Mouse (Mus musculus): ENCODE data around the gene Cd163l1. TPM values are rescaled to one million over a fixed set of nuclear protein-coding genes. Genes with fewer than 3 reads are reported as not detected.

Gene Cd163l1
- polyA plus RNA-seq, 1 experiment from 2014 or later = 0.05 TPM

DNA sequence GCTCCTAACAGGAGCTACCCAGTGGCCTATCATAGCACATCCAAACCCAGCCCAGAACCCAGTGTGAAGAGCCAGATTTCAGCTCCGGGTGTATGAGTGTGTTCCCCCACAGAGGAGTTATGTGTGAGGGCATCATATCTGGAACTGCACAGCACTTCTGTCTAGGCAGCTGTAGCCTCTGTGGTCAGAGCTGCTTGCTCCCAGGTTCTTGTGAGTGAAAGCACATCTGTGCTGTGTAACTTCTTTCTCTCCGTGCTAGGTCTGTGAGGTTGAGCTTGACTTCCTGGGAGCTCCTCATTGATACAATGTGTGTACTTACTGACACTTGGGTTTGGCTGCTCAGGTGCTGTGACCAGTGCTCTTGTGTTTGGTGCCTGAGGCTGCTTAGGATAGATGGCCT is 25.2 kb upstream of the Cd163l1 start:
- Histone ChIP-seq H3K4me2 (ENCODE audit: low read length) (no peak overlapping the region), H3K9me3 (replicated peaks; ENCODE audit: low read length) (no peaks in the 10 kb centered on the region), H3K4me3 (replicated peaks; ENCODE audit: low read depth, low read length) (no peak overlapping the region), H3K9ac (ENCODE audit: low read depth, low read length) (no peak overlapping the region), H3K36me3 (ENCODE audit: insufficient read depth, low read length) (no peaks in the 10 kb centered on the region), H3K27me3 (ENCODE audit: insufficient read depth, low read length) (no peaks in the 10 kb centered on the region), H3K4me1 (replicated peaks; ENCODE audit: insufficient read depth, low read length) (no peaks in the 10 kb centered on the region), H3K27ac (no peak overlapping the region)
- no peak for ATAC-seq (replicated peaks; ENCODE audit: low FRiP score, low read depth)
- no peak for DNase-seq (ENCODE audit: low spot score)
- no peak for TF ChIP-seq CTCF (IDR thresholded peaks at IDR 0.05; ENCODE audit: low read depth)
- 89% methylated on average over 2 of the region's 2 CpGs for WGBS

DNA sequence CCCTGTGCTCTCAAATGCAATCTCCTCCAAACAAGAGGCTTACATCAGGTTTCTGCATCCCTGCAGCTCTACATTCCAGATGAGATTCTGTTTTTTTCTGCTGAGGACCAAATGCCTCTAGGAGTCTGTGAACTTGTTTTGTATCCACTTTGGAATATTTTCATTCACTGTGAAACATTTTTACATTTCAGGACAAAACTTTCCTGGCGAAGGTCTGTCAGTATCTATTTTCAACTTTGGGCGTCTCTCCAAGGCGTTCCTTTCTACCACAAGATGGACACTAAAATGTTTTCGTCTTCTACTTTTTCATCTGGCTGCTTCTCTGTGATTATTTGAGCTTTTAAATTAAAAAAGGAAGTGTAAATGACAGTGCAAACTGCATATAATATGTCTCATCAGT is 24.0 kb upstream of the Cd163l1 start:
- no peak for TF ChIP-seq CTCF (IDR thresholded peaks at IDR 0.05; ENCODE audit: low read depth)
- H3K27me3 ChIP-seq (ENCODE audit: insufficient read depth, low read length) = no peaks in the 10 kb centered on the region
- no peaks in the 10 kb centered on the region for H3K4me1 ChIP-seq (replicated peaks; ENCODE audit: insufficient read depth, low read length)
- H3K9ac ChIP-seq (ENCODE audit: low read depth, low read length) = no peak overlapping the region
- no peak overlapping the region for H3K4me3 ChIP-seq (replicated peaks; ENCODE audit: low read depth, low read length)
- H3K4me2 ChIP-seq (ENCODE audit: low read length) = no peak overlapping the region
- WGBS = 77% methylated on average over 4 of the region's 4 CpGs
- ATAC-seq (replicated peaks; ENCODE audit: low FRiP score, low read depth) (no peak), DNase-seq (ENCODE audit: low spot score) (no peak)
- no peak overlapping the region for H3K27ac ChIP-seq
- no peaks in the 10 kb centered on the region for H3K36me3 ChIP-seq (ENCODE audit: insufficient read depth, low read length)
- no peaks in the 10 kb centered on the region for H3K9me3 ChIP-seq (replicated peaks; ENCODE audit: low read length)

DNA sequence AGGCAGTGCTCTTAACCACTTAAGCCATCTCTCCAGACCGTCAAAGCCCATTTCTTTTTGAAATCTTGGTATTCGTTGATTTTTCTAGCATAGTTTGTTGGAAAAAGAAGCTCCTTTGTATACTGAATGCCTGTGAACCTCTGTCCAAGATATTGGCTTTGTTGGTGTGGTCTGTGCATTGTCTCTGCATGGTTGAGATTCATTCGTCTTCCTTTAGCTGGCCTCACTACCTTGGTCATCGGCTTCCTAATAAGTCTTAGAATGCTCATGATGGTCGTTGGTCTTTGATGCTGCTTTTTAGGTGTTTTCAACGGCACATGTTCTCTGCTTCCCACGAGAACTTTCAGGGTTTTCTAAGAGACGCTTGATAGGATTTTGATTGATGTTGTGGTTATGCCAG is 22.1 kb upstream of the Cd163l1 start:
- Histone ChIP-seq H3K27ac (no peak overlapping the region), H3K4me2 (ENCODE audit: low read length) (no peak overlapping the region), H3K4me3 (replicated peaks; ENCODE audit: low read depth, low read length) (no peak overlapping the region), H3K4me1 (replicated peaks; ENCODE audit: insufficient read depth, low read length) (no peaks in the 10 kb centered on the region), H3K9me3 (replicated peaks; ENCODE audit: low read length) (no peaks in the 10 kb centered on the region), H3K36me3 (ENCODE audit: insufficient read depth, low read length) (no peaks in the 10 kb centered on the region), H3K27me3 (ENCODE audit: insufficient read depth, low read length) (no peaks in the 10 kb centered on the region), H3K9ac (ENCODE audit: low read depth, low read length) (no peak overlapping the region)
- WGBS = 81% methylated on average over 8 of the region's 8 CpGs
- DNase-seq (ENCODE audit: low spot score) = no peak
- no peak for TF ChIP-seq CTCF (IDR thresholded peaks at IDR 0.05; ENCODE audit: low read depth)
- ATAC-seq (replicated peaks; ENCODE audit: low FRiP score, low read depth) = no peak

DNA sequence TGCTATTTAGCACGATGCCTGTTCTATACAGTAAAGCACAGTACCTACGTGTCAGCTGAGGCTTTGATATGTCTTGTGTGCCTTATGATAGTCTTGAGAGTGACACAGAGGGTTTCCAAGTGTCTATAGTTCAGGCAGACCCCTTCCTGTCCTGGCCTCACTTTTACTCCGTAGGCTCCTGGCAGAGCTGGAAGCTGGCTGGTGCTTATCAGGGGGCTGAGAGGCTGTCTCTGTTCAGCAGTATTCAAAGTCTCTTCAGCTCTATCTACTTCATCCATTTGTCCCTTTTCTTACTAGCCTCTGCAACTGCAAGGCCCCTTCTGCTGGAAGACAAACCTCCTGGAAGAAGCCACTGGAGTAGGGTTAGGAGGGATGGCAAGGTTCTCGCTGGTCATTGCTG is 17.0 kb upstream of the Cd163l1 start:
- Histone ChIP-seq H3K27me3 (ENCODE audit: insufficient read depth, low read length) (no peaks in the 10 kb centered on the region), H3K4me2 (ENCODE audit: low read length) (no peak overlapping the region), H3K4me3 (replicated peaks; ENCODE audit: low read depth, low read length) (no peak overlapping the region), H3K9me3 (replicated peaks; ENCODE audit: low read length) (no peaks in the 10 kb centered on the region), H3K9ac (ENCODE audit: low read depth, low read length) (no peak overlapping the region), H3K27ac (no peak overlapping the region), H3K4me1 (replicated peaks; ENCODE audit: insufficient read depth, low read length) (no peaks in the 10 kb centered on the region), H3K36me3 (ENCODE audit: insufficient read depth, low read length) (no peaks in the 10 kb centered on the region)
- TF ChIP-seq CTCF (IDR thresholded peaks at IDR 0.05; ENCODE audit: low read depth) = no peak
- DNase-seq (ENCODE audit: low spot score) (no peak), ATAC-seq (replicated peaks; ENCODE audit: low FRiP score, low read depth) (no peak)
- 91% methylated on average over 4 of the region's 4 CpGs for whole genome bisulfite sequencing

DNA sequence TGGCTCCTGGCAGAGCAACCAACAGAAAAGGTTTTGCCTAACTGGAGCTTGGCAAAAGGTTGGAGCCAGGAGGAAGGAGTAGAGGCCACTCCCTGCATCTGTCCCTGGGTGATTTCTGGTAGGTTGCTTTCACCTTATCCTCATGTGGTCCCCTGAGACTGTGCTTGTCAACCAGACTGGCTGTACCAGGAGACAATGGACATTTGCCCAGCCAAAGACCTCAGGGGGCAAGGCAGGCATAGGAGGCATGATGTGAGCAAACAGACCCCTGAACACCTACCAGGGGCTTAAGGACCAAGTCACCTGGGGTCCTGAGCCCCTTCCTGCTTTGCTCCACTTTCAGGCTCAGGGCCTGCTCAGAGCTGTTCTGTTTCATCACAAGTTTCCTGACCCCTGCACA is 12.2 kb upstream of the Cd163l1 start, which contains the start of gene Olfr524:
Gene Olfr524 (minus strand): TSS at position 101 of the 400 bp plus-strand sequence.
- ATAC-seq (replicated peaks; ENCODE audit: low FRiP score, low read depth) (no peak), DNase-seq (ENCODE audit: low spot score) (no peak)
- Histone ChIP-seq H3K9ac (ENCODE audit: low read depth, low read length) (no peak within 1 kb of the TSS), H3K36me3 (ENCODE audit: insufficient read depth, low read length) (no peaks in the 10 kb centered on the region), H3K4me3 (replicated peaks; ENCODE audit: low read depth, low read length) (no peak within 1 kb of the TSS), H3K4me2 (ENCODE audit: low read length) (no peak within 1 kb of the TSS), H3K4me1 (replicated peaks; ENCODE audit: insufficient read depth, low read length) (no peaks in the 10 kb centered on the region), H3K27ac (no peak within 1 kb of the TSS), H3K9me3 (replicated peaks; ENCODE audit: low read length) (no peaks in the 10 kb centered on the region), H3K27me3 (ENCODE audit: insufficient read depth, low read length) (no peaks in the 10 kb centered on the region)
- TF ChIP-seq CTCF (IDR thresholded peaks at IDR 0.05; ENCODE audit: low read depth) = no peak

DNA sequence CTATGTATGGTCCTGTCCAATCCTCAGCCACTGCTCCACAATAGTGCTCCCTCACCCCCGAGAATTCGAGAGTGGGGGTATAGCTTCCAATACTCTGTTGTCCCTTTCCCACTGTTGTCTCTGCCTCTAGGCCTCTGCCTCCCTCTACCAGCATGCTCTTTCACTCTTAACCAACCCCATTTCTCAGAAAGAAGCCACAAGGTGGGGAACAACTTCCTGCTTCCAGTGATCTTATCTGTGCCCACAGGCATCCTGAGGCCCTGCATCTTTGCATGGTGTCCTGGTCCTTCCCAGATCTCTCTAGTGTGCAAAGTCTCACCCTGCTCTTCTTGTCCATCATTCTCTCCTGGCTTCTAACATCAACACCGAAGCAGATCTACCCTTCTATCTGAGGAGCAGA is 11.2 kb upstream of the Cd163l1 start:
- no peak for TF ChIP-seq CTCF (IDR thresholded peaks at IDR 0.05; ENCODE audit: low read depth)
- no peak for ATAC-seq (replicated peaks; ENCODE audit: low FRiP score, low read depth)
- H3K9ac ChIP-seq (ENCODE audit: low read depth, low read length) = no peak overlapping the region

DNA sequence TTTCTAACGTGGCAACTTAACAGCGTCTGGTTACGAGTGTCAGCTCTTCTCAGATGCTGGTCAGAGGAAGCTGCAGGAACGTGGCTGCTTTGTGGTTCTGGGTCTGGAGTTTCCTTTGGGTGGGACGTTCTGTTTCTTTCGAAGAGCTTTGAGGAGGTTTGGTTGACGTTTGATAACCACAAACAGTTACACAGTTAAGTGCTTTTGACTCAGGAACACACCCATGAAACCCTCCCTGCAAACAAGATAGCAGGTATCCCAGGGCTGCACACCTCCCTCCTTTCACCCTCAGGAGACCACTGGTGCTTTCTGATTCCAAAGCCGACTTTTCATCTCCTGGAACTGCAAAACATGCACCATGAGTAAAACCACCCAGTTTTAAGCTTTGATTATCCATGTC is 9.9 kb upstream of the Cd163l1 start:
- no peak overlapping the region for H3K4me2 ChIP-seq (ENCODE audit: low read length)
- WGBS = 72% methylated on average over 8 of the region's 8 CpGs
- H3K4me1 ChIP-seq (replicated peaks; ENCODE audit: insufficient read depth, low read length) = no peaks in the 10 kb centered on the region
- no peak overlapping the region for H3K9ac ChIP-seq (ENCODE audit: low read depth, low read length)
- DNase-seq (ENCODE audit: low spot score) (no peak), ATAC-seq (replicated peaks; ENCODE audit: low FRiP score, low read depth) (no peak)
- H3K27me3 ChIP-seq (ENCODE audit: insufficient read depth, low read length) = no peaks in the 10 kb centered on the region
- H3K27ac ChIP-seq = no peak overlapping the region
- H3K4me3 ChIP-seq (replicated peaks; ENCODE audit: low read depth, low read length) = no peak overlapping the region
- H3K9me3 ChIP-seq (replicated peaks; ENCODE audit: low read length) = no peaks in the 10 kb centered on the region
- no peak for TF ChIP-seq CTCF (IDR thresholded peaks at IDR 0.05; ENCODE audit: low read depth)
- H3K36me3 ChIP-seq (ENCODE audit: insufficient read depth, low read length) = no peaks in the 10 kb centered on the region

More for the DNA sequence above, 11.2 kb upstream of the Cd163l1 start:
- Histone ChIP-seq H3K27ac (no peak overlapping the region), H3K4me3 (replicated peaks; ENCODE audit: low read depth, low read length) (no peak overlapping the region), H3K4me1 (replicated peaks; ENCODE audit: insufficient read depth, low read length) (no peaks in the 10 kb centered on the region), H3K9me3 (replicated peaks; ENCODE audit: low read length) (no peaks in the 10 kb centered on the region), H3K36me3 (ENCODE audit: insufficient read depth, low read length) (no peaks in the 10 kb centered on the region), H3K4me2 (ENCODE audit: low read length) (no peak overlapping the region), H3K27me3 (ENCODE audit: insufficient read depth, low read length) (no peaks in the 10 kb centered on the region)
- whole genome bisulfite sequencing = 80% methylated on average over 3 of the region's 3 CpGs
- DNase-seq (ENCODE audit: low spot score) = no peak

Measured in kidney, postnatal 0 days (tissue).